Mouse (Mus musculus) G1E-ER4 (cell line): ENCODE results near the gene Tmem123. TPM values are rescaled to one million over a fixed set of nuclear protein-coding genes. Genes with fewer than 3 reads are reported as not detected.

ENCODE experiments used
- GATA1 ChIP-seq: IDR thresholded peaks from one replicate; pipeline ENCODE4 v1.8.0; 2012; ENCODE audit warnings: low read length, inconsistent platforms
- polyA plus RNA-seq: library from polyadenylated mRNA; stranded (reverse); fragments of >175 nt; gene quantifications from 2 replicates; pipeline ENCODE4 v1.2.3, GENCODE M21; 2012

The Tmem123 gene
- 44.0 and 57.2 TPM in 2 replicates for polyA plus RNA-seq

GRCm38 (mm10) chr9:7763614-7764300 lies at the start of gene Tmem123:
TSS of gene Tmem123 (plus strand) at chr9:7764041.
- TF ChIP-seq GATA1: no peak

- TF ChIP-seq GATA1: no peak
These were observed 49.6 kb upstream of the Tmem123 start for GRCm38 (mm10) chr9:7714062-7714907.

GRCm38 (mm10) chr9:7714908-7715175 lies 49.0 kb upstream of the Tmem123 start:
- TF ChIP-seq GATA1: no peak

- TF ChIP-seq GATA1: no peak
These were observed 42.3 kb upstream of the Tmem123 start for GRCm38 (mm10) chr9:7721543-7721942.

- TF ChIP-seq GATA1: peak; percentile 98
These were observed 34.8 kb upstream of the Tmem123 start for GRCm38 (mm10) chr9:7728997-7729396.

GRCm38 (mm10) chr9:7742696-7743095 lies 21.1 kb upstream of the Tmem123 start:
- no peak for TF ChIP-seq GATA1

GRCm38 (mm10) chr9:7744156-7744555 lies 19.7 kb upstream of the Tmem123 start:
- TF ChIP-seq GATA1: no peak

- no peak for TF ChIP-seq GATA1
These were observed 15.0 kb upstream of the Tmem123 start for GRCm38 (mm10) chr9:7748881-7749280.

GRCm38 (mm10) chr9:7749537-7749936 lies 14.3 kb upstream of the Tmem123 start:
- TF ChIP-seq GATA1: no peak

GRCm38 (mm10) chr9:7755889-7756423 lies 7.9 kb upstream of the Tmem123 start:
- TF ChIP-seq GATA1: no peak

GRCm38 (mm10) chr9:7761906-7762455 lies 1.9 kb upstream of the Tmem123 start:
- no peak for TF ChIP-seq GATA1

GRCm38 (mm10) chr9:7762741-7763140 lies 1.1 kb upstream of the Tmem123 start:
- no peak for TF ChIP-seq GATA1

GRCm38 (mm10) chr9:7764463-7764871 lies 626 bp downstream of the Tmem123 start:
- TF ChIP-seq GATA1: no peak

GRCm38 (mm10) chr9:7765236-7765635 lies 1.4 kb downstream of the Tmem123 start:
- no peak for TF ChIP-seq GATA1

GRCm38 (mm10) chr9:7766582-7766981 lies 2.7 kb downstream of the Tmem123 start:
- TF ChIP-seq GATA1: no peak

GRCm38 (mm10) chr9:7767526-7767925 lies 3.7 kb downstream of the Tmem123 start:
- no peak for TF ChIP-seq GATA1

GRCm38 (mm10) chr9:7769081-7769480 lies 5.2 kb downstream of the Tmem123 start:
- TF ChIP-seq GATA1: no peak

- no peak for TF ChIP-seq GATA1
These were observed 5.7 kb downstream of the Tmem123 start for GRCm38 (mm10) chr9:7769491-7769890.
